Mouse (Mus musculus) bone marrow, adult 2 months (tissue): ENCODE results near the gene Heg1.

Experiments
- CTCF ChIP-seq: fragments of 200-500 bp; IDR thresholded peaks from 2 replicates; pipeline ENCODE4 v1.5.1; 2011; ENCODE audit warnings: low read length, control low read depth; ENCODE audit not compliant: control insufficient read depth, insufficient read depth
- POLR2A ChIP-seq: fragments of 200-500 bp; IDR thresholded peaks from 2 replicates; pipeline ENCODE4 v1.6.1; 2011; ENCODE audit warnings: low read depth, mild to moderate bottlenecking, control low read depth, low read length, borderline replicate concordance; ENCODE audit not compliant: control insufficient read depth

DNA sequence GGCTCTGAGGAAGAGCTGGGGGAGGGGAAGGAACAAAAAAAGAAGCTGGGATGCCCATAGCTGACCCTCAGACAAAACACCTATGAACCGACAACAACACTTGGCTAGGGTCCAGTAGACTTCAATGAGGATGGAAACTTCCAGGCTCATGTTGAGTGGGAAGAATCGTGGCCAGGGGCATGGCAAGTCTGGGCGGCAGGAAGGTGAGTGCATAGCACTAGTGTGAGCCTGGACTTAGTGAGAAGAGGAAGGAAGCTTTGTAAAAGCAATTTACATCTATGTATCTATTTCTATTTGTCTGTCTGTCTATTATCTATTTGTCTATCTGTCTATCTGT, 8.4 kb upstream of the Heg1 start:
- TF ChIP-seq POLR2A (no peak), CTCF (no peak)
